Mouse (Mus musculus): ENCODE results near the gene Ppm1d.

The Ppm1d gene

GRCm38 (mm10) chr11:85310713-85311574 lies at the start of gene Ppm1d:
Gene Ppm1d (plus strand): TSS chr11:85311244.
- DNase-seq (ENCODE audit: extremely low spot score, low read depth, low spot score): peak; percentile 99

DNA sequence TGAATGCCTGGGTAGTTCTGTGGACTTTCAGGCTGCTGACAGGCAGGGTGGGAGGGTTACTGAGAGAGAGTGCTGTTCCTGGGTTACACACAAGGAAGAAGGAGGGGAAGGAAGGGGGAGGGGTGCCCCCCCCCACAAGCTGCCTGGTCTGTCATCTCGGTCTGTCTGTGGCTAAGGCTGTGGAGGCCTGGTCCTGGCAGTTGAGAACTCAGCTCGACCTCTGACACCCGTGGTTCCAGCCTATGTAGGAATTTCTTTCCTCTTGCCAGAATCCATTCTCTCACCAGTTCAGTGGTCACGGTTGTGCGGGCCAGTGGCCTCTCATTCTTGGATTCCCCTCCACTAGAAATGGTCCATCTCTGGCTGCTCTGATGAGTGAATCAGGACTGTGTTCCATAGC lies 46.4 kb upstream of the Ppm1d start:
- no peak for DNase-seq (ENCODE audit: extremely low spot score, low read depth, low spot score)

GRCm38 (mm10) chr11:85267393-85267792 lies 43.7 kb upstream of the Ppm1d start:
- DNase-seq (ENCODE audit: extremely low spot score, low read depth, low spot score): no peak

- peak; percentile 61 for DNase-seq (ENCODE audit: extremely low spot score, low read depth, low spot score)
Measured at GRCm38 (mm10) chr11:85270631-85271030, 40.4 kb upstream of the Ppm1d start.

- DNase-seq (ENCODE audit: extremely low spot score, low read depth, low spot score): no peak
Measured at GRCm38 (mm10) chr11:85273299-85273698, 37.7 kb upstream of the Ppm1d start.

DNA sequence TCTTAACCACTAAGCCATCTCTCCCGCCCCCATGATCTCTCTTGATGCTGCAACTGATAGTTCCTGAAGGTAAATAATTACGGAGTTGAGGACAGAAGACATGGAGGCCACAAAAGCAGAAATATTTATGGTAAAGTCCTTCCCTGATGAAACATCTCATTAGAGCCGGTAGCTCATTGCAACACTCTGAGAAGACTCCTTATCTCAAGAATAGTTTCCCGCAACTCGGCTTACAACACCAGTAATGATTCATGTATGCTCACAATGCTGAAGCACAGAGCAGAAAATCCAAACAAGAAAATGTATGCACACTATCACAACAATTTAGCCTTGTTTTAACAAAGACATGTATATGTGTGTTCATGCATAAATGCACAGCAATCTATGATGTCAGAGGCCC lies 35.9 kb upstream of the Ppm1d start:
- DNase-seq (ENCODE audit: extremely low spot score, low read depth, low spot score): no peak

- no peak for DNase-seq (ENCODE audit: extremely low spot score, low read depth, low spot score)
Measured at GRCm38 (mm10) chr11:85277609-85278008, 33.4 kb upstream of the Ppm1d start.

DNA sequence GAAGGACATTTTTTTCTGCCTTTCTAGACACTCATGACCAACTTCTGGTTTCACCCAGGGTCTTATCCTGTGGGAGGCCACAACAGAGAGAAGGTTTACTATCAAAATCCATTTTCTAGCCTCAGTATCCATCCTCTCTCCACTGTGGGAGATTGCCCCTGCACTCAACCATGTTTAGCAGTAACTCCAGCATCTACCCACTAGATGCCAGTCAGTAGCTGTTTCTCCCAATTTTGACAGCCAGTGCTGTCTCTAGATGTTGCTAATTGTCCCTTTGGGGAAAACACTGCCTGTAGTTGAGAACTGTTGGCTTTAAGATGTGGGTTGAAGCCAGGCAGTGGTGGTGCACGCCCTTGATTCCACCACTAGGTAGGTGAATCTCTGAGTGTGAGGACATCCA lies 32.9 kb upstream of the Ppm1d start:
- no peak for DNase-seq (ENCODE audit: extremely low spot score, low read depth, low spot score)

- DNase-seq (ENCODE audit: extremely low spot score, low read depth, low spot score): no peak
Measured at GRCm38 (mm10) chr11:85281219-85281878, 29.7 kb upstream of the Ppm1d start.

GRCm38 (mm10) chr11:85297953-85298352 lies 13.1 kb upstream of the Ppm1d start:
- DNase-seq (ENCODE audit: extremely low spot score, low read depth, low spot score): no peak

DNA sequence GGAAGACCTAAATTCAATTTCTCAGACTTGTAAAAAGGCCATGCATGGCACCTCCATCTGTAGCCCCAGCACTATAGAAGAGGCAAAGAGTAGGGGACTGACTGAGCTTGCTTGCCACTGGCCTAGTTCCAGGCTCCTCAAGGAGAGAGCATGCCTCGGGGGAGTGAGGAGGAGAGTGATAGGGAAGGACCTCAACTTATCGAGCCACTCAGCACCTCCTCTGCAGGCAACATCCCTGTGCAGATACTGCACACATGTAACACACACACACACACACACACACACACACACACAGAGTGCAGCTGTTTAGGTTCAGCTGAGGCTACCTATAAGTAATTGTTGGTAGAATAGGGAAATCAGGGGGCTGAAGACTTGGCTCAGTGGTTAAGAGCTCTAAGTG lies 11.2 kb upstream of the Ppm1d start:
- no peak for DNase-seq (ENCODE audit: extremely low spot score, low read depth, low spot score)

DNA sequence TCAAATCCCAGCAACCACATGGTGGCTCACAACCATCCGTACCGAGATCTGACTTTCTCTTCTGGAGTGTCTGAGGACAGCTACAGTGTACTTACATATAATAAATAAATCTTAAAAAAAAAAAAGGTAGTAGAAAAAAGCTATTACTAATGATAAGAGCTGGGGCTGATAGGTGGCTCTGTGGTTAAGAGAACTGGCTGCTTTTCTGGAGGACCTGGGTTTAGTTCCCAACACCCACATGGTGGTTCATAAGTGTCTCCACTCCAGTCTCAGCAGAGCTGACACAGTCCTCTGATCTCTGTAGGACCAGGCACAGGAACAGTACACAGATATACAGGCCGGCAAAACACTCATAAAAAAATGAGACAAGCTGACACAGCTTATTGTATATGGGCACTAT lies 9.9 kb upstream of the Ppm1d start:
- DNase-seq (ENCODE audit: extremely low spot score, low read depth, low spot score): no peak

DNA sequence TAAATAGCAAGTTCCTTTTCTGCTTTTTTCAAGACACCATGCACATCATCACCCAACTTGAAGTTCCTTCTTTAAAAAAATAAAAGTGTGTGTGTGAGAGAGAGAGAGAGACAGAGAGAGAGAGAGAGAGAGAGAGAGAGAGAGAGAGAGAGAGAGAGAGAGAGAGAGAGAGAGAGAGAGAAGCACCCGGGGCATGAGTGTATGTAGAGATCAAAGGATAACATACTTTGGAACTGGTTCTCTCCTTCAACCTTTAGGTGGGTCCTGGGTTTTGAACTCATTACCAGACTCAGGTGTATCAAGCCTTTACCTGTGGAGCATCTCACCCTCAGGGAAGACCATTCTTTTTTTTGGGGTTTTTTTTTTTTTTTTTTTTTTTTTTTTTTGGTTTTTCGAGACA lies 9.2 kb upstream of the Ppm1d start:
- DNase-seq (ENCODE audit: extremely low spot score, low read depth, low spot score): no peak

DNA sequence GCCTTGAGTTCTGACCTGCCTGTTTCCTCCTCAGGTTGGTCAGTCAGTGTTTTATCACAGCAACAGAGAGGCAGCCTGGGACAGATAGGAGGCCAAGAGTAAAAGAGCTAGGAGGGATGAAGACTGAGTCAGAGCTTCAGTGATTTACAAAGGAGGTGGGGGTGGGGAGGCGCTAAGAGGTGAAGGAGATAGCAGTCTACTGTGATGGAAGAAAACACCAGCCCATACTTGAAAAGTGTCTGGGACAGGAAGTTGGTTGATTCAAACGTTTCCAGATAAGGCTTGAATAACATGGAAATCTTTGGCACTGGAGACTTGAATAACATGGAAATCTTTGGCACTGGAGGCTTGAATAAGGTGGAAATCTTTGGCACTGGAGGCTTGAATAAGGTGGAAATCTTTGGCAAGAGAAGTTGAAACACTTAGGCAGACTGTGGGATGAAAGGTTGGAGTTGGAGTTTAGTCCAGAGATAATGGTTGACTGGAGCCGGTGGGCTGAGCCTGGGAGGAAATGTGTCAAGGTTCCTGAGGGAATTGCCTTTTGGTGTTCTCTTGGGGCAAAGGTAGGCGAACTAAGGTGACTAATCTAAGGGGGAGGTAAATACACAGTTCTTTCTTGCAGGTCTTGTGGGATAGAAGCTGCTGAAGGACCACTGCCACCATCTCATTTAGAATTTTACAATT lies 4.3 kb upstream of the Ppm1d start:
- DNase-seq (ENCODE audit: extremely low spot score, low read depth, low spot score): no peak

DNA sequence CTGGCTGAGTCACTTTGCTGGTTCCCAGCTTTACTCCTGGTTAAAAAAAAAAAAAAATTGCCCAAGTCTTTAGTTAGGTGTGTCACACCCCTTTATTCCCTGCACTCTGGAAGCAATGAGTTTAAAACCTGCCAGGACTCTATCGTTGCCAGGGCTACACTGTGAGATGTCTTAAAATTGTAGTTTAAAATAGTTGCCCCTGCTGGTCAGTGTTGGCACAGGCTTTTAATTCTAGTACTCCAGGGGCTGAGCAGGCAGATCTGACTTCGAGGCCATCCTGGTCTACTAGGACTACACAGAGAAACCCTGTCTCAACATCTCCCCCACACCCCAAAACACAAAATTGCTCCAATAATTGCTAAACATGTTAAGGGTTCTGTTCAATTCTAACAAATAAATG lies 2.2 kb upstream of the Ppm1d start:
- no peak for DNase-seq (ENCODE audit: extremely low spot score, low read depth, low spot score)

DNA sequence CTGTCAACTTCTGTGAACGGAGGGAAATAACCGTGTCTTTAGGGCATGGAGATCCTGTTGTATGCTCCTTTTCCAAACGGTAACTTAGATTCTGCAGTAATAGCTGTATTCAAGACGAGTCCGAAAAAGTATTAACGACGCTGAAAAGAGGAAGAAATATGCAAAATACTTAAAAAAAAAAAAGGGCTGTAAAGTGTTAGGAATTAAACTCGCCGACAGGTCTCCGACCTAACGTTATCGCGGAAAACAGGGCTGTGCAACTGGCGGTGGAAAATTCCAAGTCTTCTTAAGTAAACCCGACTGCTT lies 684 bp upstream of the Ppm1d start:
- no peak for DNase-seq (ENCODE audit: extremely low spot score, low read depth, low spot score)

DNA sequence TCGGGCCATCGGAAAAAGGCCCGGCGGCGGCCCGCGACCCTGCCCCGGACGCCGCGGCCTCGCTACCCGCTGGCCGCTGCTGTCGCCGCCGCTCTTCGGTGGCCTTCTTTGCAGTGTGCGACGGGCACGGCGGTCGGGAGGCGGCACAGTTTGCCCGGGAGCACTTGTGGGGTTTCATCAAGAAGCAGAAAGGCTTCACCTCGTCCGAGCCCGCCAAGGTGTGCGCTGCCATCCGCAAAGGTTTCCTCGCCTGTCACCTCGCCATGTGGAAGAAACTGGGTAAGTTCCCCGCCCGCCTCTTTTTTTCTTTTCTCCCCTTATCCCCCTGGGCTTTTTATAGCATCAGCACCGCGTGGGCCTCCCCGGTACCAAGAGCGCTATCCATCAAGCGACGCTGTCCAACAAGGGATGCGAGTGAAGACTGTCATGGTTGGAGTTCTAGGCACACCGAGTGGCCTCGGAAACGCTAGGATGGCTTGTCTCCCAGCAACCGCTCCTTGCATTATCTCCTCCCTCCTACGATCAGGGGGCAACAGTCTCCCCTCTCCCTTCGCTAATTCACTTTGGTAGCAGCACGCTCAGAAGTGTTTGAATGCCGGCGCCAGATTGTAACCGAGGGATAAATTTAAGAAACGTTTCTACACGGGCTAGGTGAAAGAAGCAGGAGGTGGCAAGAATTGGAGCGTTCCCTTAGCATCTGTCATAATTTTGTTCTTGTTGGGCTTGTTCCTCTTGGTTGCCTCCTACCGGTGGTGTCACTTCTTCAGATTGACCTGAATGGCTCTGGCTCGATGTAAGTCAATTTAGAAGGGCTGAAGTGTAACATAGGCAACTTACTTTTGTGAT lies 824 bp downstream of the Ppm1d start:
- no peak for DNase-seq (ENCODE audit: extremely low spot score, low read depth, low spot score)

DNA sequence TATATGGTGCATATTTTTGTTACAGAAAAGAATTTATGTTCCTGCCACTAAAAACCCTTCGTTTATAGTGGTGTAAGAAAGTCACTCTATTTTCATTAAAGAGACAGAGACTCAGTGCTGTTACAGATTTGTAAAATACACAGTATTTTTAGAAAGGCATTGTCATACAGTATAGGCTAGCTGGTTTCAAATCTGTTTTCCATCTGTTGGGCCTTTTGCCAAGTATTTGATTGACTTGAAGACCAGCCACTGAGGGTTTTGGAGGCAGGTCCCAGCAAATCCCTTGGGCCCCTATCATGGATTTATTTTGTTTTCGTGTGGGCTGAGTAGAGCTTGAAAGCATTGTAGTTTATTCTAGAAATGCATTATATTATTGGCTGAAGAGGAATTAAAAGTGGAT lies 1.8 kb downstream of the Ppm1d start:
- DNase-seq (ENCODE audit: extremely low spot score, low read depth, low spot score): no peak

DNA sequence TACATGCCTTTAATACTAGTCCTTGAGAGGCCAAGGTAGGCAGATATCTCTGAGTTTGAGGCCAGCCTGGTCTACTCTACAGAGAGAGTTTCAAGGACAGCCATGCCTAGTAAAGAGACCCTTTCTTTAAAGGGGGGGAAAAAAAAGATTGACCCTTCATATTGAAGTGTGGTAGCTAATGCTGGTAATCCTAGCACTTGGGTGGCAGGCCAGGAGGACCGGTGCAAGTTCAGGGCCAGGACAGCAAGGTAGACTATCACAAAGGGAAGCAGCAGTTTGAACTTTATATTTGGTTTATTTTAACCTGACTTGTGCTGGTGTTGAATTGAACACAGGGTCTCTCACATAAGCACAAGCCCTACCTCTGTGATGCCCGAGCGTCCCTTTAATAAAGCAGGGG lies 2.3 kb downstream of the Ppm1d start:
- no peak for DNase-seq (ENCODE audit: extremely low spot score, low read depth, low spot score)

- no peak for DNase-seq (ENCODE audit: extremely low spot score, low read depth, low spot score)
Measured at GRCm38 (mm10) chr11:85323567-85324330, 12.7 kb downstream of the Ppm1d start.

- DNase-seq (ENCODE audit: extremely low spot score, low read depth, low spot score): no peak
Measured at GRCm38 (mm10) chr11:85328717-85329116, 17.7 kb downstream of the Ppm1d start.

Measured in hindlimb bud, embryonic 11.5 days (tissue).